Mouse (Mus musculus): ENCODE results near the gene Stub1. TPM values are rescaled to one million over a fixed set of nuclear protein-coding genes. Genes with fewer than 3 reads are reported as not detected.

Stub1 gene
- 319 and 353 TPM in 2 replicates for polyA plus RNA-seq (2015; fragmentation: Nextera tagmentation; extraction: Ambion mirVana)

DNA sequence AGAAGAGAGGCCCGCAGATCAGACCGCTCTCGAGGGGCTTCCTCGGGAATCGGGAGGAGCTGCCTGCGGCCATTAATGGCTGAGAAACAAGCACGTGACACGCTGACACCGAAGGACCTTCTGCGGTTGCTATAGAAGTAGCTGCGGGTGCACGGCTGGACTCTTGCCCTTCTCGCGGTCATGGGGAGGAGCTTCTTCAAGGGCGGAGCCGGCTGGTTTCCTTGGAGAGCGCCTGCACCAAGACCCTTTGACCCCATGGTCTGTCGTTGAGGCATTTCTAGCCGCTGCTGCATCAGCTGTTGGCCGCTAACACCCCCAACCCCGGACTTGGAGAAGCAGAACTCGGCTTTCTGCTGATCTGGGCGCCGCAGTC is at the start of gene Stub1:
Gene Stub1, minus strand, starts transcription at position 114 of the 373 bp plus-strand sequence.
- Histone ChIP-seq H3K9ac (peak within 1 kb of the TSS; percentile 93), H3K27ac (peak within 1 kb of the TSS; percentile 95), H3K9me3 (no peaks in the 10 kb centered on the region), H3K27me3 (no peaks in the 10 kb centered on the region), H3K4me1 (peaks cover 75% of the 10 kb centered on the region), H3K36me3 (peaks cover 47% of the 10 kb centered on the region), H3K4me2 (peak within 1 kb of the TSS; percentile 98), H3K4me3 (peak within 1 kb of the TSS; percentile 86)
- whole genome bisulfite sequencing, result under 1% methylated on average over 24 of the region's 24 CpGs
- ATAC-seq (ENCODE audit: insufficient number of reproducible peaks, insufficient read depth, low FRiP score, low TSS enrichment, low read depth), result peak; percentile 11; the same call in 1 of the 2 replicates

DNA sequence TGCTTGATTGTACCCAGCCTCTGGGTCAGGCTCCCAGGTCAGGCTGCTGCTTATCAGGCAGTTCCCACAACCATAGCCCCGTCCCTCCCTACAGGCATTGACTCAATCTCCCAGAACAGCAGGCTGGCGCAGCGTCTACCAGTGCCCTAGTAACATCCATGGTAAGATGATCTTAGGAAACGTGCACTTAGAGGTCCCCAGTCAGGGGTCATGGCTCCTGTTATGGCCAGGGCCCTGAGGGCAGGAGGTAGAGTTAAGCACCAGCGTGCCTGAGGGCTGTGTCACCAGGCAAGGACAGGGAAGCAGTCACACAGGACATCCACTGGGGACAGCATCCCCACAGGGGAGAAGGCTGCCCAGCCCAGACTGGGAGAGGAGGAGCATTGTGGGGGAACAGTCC is 49.1 kb upstream of the Stub1 start:
- Histone ChIP-seq H3K4me1 (peaks cover 15% of the 10 kb centered on the region; the same call in 1 of the 2 replicates), H3K4me2 (no peak overlapping the region), H3K27ac (no peak overlapping the region), H3K9ac (no peak overlapping the region), H3K9me3 (no peaks in the 10 kb centered on the region), H3K4me3 (no peak overlapping the region), H3K36me3 (peaks cover 80% of the 10 kb centered on the region), H3K27me3 (no peaks in the 10 kb centered on the region)
- ATAC-seq (ENCODE audit: insufficient number of reproducible peaks, insufficient read depth, low FRiP score, low TSS enrichment, low read depth), result no peak
- WGBS, result 28% methylated on average over 5 of the region's 5 CpGs

DNA sequence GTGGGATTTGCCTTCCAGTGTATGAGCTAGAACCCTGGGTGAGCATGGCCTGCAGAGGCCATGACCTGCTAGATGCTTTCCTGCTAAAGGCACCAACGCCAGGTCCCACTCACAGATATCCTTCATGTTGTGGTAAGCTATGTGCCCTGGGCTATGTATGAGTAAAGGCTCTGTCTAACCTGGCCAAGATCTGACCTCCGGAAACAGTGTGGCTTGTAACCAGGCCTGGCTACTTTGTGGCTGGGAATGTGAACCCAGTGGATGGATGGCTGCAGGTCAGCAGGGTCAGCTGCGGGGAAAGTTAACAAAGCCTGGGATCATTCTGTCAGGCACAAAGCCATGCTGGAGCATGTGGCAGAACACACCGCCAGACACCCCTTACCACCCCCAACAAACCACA is 48.5 kb upstream of the Stub1 start:
- 20% methylated on average over 4 of the region's 4 CpGs for WGBS
- Histone ChIP-seq H3K9me3 (no peaks in the 10 kb centered on the region), H3K4me2 (no peak overlapping the region), H3K36me3 (peaks cover 76% of the 10 kb centered on the region), H3K4me1 (peaks cover 20% of the 10 kb centered on the region), H3K27ac (peak overlapping the region; percentile 11; the same call in 1 of the 2 replicates), H3K9ac (peak overlapping the region; percentile 41; the same call in 1 of the 2 replicates), H3K27me3 (no peaks in the 10 kb centered on the region), H3K4me3 (no peak overlapping the region)
- no peak for ATAC-seq (ENCODE audit: insufficient number of reproducible peaks, insufficient read depth, low FRiP score, low TSS enrichment, low read depth)

DNA sequence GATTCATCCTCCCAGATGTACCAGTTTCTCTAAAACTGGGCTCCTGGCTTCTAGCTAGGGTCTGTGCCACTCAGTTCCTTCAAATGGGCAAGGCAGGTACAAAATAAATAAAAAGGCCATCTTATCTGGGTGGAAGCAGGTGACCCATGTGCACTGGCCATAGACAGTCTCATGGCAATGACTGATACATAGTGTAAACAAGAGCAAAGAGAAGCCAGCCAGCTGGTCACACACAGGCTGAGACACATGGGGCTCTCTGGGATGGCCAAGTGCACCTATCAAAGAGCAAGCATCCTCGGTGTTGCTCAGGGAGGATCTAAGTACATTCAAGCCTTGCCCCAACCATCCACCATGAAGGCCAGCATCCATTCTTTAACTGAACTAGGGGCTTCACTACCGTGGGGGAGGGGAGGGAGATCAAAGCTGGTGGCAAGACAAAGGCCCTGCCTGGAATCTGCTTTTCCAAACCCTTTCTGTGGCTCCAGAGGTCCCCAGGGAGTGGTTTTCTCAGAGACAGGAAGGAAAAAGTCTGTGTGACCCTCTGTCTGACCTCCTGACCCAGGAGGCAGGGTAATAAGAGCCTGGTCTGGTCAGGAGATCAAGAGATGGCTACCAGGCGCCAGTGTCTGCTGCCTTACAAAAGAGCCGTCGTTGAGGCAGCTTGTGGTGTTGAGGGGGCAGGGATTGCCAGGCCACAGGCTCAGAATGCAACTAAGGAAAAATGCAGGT is 47.9 kb upstream of the Stub1 start:
- Histone ChIP-seq H3K4me3 (no peak overlapping the region), H3K9ac (peak overlapping the region; percentile 41), H3K27me3 (no peaks in the 10 kb centered on the region), H3K9me3 (no peaks in the 10 kb centered on the region), H3K27ac (peak overlapping the region; percentile 11; the same call in 1 of the 2 replicates), H3K4me2 (no peak overlapping the region), H3K36me3 (peaks cover 73% of the 10 kb centered on the region), H3K4me1 (peaks cover 26% of the 10 kb centered on the region)
- no peak for ATAC-seq (ENCODE audit: insufficient number of reproducible peaks, insufficient read depth, low FRiP score, low TSS enrichment, low read depth)
- 9% methylated on average over 5 of the region's 5 CpGs for WGBS

DNA sequence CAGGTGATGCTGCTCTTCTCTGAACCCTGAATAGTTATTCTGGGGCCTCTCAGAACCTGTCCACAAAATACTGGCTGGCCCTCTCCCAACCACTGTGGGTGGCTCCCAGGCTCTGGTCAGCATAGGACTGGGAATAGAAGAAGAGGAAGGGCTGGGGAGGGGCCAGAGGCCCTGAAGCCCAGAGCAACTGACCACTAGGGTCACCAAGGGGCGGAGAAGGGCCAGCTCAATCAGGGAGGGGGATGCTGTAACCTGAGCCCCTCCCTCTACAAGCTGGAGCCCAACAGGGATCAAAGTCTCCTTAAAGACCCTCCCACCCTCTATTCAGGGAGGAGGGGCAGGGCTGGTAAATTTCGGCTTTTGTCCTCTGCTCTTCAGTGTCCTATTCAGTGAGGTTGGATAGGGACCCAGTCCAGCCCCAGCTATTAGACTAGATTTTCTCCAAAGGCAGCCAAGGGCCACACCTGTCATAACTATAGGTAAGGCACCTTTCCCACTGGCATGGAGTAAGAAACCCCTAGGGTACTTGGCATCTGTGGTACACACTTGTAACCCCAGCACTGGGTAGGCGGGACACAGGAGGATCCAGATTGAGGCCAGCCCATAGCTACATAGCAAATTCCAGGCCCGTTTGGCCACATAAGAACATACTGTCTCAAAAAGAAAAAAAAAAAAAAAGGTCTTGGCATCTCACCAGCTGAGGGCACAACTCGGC is 47.1 kb upstream of the Stub1 start, which contains the start of gene Wfikkn1:
Gene Wfikkn1, minus strand, starts transcription at position 663 of the 715 bp plus-strand sequence.
- peaks cover 30% of the 10 kb centered on the region for H3K4me1 ChIP-seq
- H3K27ac ChIP-seq, result peak within 1 kb of the TSS; percentile 11; the same call in 1 of the 2 replicates
- H3K9me3 ChIP-seq, result no peaks in the 10 kb centered on the region
- H3K36me3 ChIP-seq, result peaks cover 71% of the 10 kb centered on the region
- H3K9ac ChIP-seq, result peak within 1 kb of the TSS; percentile 41
- no peak for ATAC-seq (ENCODE audit: insufficient number of reproducible peaks, insufficient read depth, low FRiP score, low TSS enrichment, low read depth)
- WGBS, result 30% methylated on average over 5 of the region's 5 CpGs
- H3K27me3 ChIP-seq, result no peaks in the 10 kb centered on the region
- no peak within 1 kb of the TSS for H3K4me2 ChIP-seq
- no peak within 1 kb of the TSS for H3K4me3 ChIP-seq

DNA sequence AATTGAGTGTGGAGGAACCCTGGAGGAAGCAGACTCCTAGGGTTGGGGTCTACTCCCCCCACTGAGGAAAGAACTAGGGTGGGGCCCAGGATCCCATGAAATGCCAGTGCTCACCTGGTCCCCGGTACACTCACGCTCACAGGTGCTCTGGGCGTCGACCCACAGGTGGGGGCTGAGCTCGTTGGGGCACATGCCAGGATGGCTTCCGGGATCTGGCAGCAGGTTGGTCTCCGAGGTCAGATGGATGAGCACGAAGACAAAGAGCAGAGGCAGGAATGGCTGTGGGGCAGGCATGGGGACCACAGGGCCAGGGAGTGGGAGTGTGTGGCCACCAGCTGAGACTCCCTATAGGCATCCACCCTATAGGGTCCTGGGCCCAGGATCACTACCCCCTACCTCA is 46.5 kb upstream of the Stub1 start:
- 69% methylated on average over 8 of the region's 8 CpGs for WGBS
- no peak for ATAC-seq (ENCODE audit: insufficient number of reproducible peaks, insufficient read depth, low FRiP score, low TSS enrichment, low read depth)
- H3K9me3 ChIP-seq, result no peaks in the 10 kb centered on the region
- 0 out of 2 replicates have a peak overlapping the region, but pooled peaks have one; percentile 16 for H3K9ac ChIP-seq
- no peaks in the 10 kb centered on the region for H3K27me3 ChIP-seq
- H3K4me3 ChIP-seq, result no peak overlapping the region
- H3K4me1 ChIP-seq, result peaks cover 30% of the 10 kb centered on the region
- no peak overlapping the region for H3K27ac ChIP-seq
- no peak overlapping the region for H3K4me2 ChIP-seq
- peaks cover 65% of the 10 kb centered on the region for H3K36me3 ChIP-seq

DNA sequence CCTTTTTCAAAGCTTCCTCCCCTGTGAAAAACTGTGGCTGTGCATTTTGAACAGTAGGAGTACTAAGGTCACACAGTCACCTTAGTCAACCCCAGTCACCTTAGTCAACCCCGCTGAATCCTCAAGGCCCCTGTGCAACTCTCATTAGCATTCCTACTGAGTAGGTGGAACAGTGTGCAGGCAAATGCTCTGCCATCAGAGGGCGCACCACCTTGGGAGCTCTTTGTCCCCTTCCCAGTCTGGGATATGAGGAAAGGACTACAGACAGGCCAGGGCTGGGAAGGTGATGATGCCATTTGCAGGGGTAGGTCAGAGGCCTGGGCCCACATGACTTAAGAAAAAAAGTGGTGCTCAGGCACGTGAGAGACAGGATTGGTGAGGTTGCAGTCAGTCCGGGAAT is 46.1 kb upstream of the Stub1 start:
- H3K36me3 ChIP-seq, result peaks cover 60% of the 10 kb centered on the region
- no peak overlapping the region for H3K4me2 ChIP-seq
- 45% methylated on average over 4 of the region's 4 CpGs for WGBS
- peaks cover 30% of the 10 kb centered on the region for H3K4me1 ChIP-seq
- no peaks in the 10 kb centered on the region for H3K9me3 ChIP-seq
- H3K27me3 ChIP-seq, result no peaks in the 10 kb centered on the region
- no peak for ATAC-seq (ENCODE audit: insufficient number of reproducible peaks, insufficient read depth, low FRiP score, low TSS enrichment, low read depth)
- no peak overlapping the region for H3K27ac ChIP-seq
- H3K9ac ChIP-seq, result no peak overlapping the region
- no peak overlapping the region for H3K4me3 ChIP-seq

DNA sequence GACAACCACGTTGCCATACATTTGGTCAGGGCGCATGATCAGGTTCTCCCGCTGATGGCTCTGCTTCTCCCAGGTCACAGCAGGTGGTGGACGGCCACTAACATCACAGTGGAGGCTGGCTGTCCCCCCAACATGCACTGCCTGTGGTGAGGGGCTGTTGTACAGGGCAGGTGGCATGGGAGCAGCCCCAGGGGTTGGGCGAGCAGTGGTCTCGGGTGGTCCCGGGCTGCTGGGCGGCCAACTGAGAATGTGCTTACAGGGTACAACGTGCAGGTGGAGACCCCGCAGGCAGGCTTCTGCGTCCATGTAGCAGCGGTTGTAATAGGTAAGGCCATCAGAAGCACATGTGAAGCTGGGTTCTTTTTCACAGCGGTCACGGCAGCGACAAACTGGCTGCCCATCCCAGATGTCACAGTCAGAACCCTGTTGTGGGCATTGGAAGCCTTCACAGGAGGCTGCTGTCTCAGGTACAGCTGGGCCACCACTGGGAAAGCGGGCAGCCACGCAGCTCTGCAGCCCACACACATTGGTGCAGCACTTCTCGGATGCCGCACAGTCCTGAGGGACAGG is 45.5 kb upstream of the Stub1 start:
- Histone ChIP-seq H3K27me3 (no peaks in the 10 kb centered on the region), H3K36me3 (peaks cover 55% of the 10 kb centered on the region), H3K27ac (no peak overlapping the region), H3K4me2 (no peak overlapping the region), H3K9me3 (no peaks in the 10 kb centered on the region), H3K9ac (no peak overlapping the region), H3K4me1 (peaks cover 36% of the 10 kb centered on the region), H3K4me3 (no peak overlapping the region)
- ATAC-seq (ENCODE audit: insufficient number of reproducible peaks, insufficient read depth, low FRiP score, low TSS enrichment, low read depth), result no peak
- WGBS, result 89% methylated on average over 19 of the region's 19 CpGs

DNA sequence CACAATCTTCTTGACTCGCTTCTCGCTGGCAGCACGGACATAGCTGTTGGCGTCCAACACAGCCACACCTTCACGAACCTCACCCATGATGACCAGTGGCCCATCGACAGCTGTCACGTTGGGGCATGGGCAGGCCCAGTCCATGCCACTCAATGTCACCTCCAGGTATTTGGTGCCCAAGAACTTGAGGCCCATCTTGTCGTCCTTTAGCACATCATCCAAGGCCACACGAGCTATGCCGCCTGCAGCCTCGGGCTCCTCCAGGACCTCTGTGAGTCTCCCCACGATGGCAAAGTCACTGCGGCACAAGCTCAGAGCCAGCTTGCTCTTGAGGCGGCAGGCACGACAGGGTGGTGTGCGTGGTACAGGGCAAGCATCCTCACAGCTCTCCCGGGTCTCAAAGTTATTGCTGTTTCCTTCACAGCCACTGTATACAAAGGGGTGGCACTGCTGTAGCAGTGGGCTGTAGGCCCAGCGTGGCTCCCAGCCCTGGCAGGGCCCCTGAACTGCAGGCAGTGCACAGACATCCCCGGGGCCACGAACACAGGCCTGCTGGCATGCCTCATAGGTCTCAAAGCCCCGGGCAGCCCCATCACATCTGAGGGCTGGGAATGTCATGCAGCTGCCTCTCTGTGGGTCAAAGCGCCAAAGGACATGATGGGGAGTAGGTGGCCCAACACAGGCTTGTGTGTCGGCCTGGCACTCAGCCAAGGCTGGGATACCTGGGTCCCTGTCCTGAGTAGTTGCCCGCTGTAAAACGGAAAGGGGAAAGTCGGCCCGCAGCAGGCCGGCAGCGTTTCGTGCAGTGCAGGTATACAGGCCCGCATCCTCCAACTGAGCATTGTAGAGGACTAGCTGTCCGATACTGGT is 44.8 kb upstream of the Stub1 start:
- no peaks in the 10 kb centered on the region for H3K9me3 ChIP-seq
- no peak overlapping the region for H3K4me2 ChIP-seq
- H3K9ac ChIP-seq, result no peak overlapping the region
- WGBS, result 91% methylated on average over 32 of the region's 32 CpGs
- H3K4me3 ChIP-seq, result no peak overlapping the region
- H3K36me3 ChIP-seq, result peaks cover 47% of the 10 kb centered on the region
- ATAC-seq (ENCODE audit: insufficient number of reproducible peaks, insufficient read depth, low FRiP score, low TSS enrichment, low read depth), result no peak
- H3K4me1 ChIP-seq, result peaks cover 36% of the 10 kb centered on the region
- H3K27me3 ChIP-seq, result no peaks in the 10 kb centered on the region
- H3K27ac ChIP-seq, result no peak overlapping the region

DNA sequence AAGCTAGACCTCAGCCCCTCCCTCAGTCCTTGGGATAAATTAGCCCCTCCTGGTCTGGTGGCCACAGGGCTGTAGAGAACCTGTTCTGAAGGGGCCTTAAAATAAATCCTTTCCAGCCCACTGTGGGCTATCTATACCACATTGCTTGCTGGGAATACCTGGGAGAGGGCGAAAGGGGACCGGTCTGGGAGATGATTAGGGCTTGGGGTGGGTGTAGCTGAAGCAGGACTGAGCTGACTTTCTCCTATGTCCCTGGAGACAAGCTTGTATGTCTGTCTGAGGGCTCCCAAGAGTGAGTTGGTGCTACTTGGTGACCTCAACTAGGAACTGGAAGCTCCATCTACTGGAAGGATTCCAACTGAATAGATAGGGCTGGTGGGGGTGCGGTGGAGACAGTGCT is 43.8 kb upstream of the Stub1 start:
- Histone ChIP-seq H3K27ac (no peak overlapping the region), H3K36me3 (peaks cover 38% of the 10 kb centered on the region), H3K9me3 (no peaks in the 10 kb centered on the region), H3K27me3 (no peaks in the 10 kb centered on the region), H3K4me1 (peaks cover 36% of the 10 kb centered on the region), H3K4me3 (no peak overlapping the region), H3K4me2 (no peak overlapping the region), H3K9ac (no peak overlapping the region)
- 95% methylated on average over 3 of the region's 3 CpGs for WGBS
- ATAC-seq (ENCODE audit: insufficient number of reproducible peaks, insufficient read depth, low FRiP score, low TSS enrichment, low read depth), result no peak

DNA sequence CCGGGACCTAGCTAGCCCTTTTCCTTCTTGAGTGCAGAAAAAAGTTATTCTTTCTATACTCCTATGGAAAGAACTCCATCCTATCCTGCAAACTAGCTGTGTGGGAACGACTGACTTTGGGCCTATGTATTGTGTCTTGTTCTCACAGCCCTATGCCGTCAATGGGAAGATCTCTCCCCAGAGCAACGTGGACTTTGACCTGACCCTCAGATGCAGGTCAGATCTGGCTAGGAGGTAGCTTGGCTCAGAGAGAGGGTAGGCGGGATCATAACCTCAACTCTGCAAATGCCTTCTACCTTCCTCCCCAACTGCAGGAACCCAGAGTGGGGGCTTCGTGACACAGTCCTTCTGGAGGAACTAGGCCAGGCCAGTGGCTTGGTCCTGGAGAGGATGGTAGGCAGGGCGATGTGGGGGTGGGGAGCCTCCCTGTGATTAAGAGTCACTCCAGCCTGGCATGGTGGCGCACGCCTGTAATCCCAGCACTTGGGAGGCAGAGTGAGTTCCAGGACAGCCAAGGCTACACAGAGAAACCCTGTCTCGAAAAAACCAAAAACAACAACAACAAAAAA is 43.2 kb upstream of the Stub1 start:
- peak overlapping the region; percentile 94 for H3K4me2 ChIP-seq
- no peak for ATAC-seq (ENCODE audit: insufficient number of reproducible peaks, insufficient read depth, low FRiP score, low TSS enrichment, low read depth)
- H3K4me3 ChIP-seq, result peak overlapping the region; percentile 80
- H3K9ac ChIP-seq, result peak overlapping the region; percentile 84
- 54% methylated on average over 10 of the region's 10 CpGs for WGBS
- H3K4me1 ChIP-seq, result peaks cover 33% of the 10 kb centered on the region
- no peak overlapping the region for H3K27ac ChIP-seq
- peaks cover 32% of the 10 kb centered on the region for H3K36me3 ChIP-seq
- H3K27me3 ChIP-seq, result no peaks in the 10 kb centered on the region
- no peaks in the 10 kb centered on the region for H3K9me3 ChIP-seq
